Mouse (Mus musculus) liver, adult 2 months (tissue): ENCODE measurements around the gene Fry.

ENCODE experiments used
- CTCF ChIP-seq: fragments of 200-500 bp; IDR thresholded peaks from 2 replicates; pipeline ENCODE4 v1.5.1; 2011; ENCODE audit warnings: low read depth, low read length, control low read depth
- POLR2A ChIP-seq: fragments of 200-500 bp; IDR thresholded peaks from 2 replicates; pipeline ENCODE4 v1.6.1; 2011; ENCODE audit warnings: low read length, control low read depth; ENCODE audit not compliant: insufficient read depth; ENCODE audit errors: extremely low read depth

GRCm38 (mm10) chr5:150166811-150167210 lies 48.4 kb downstream of the Fry start:
- TF ChIP-seq CTCF = no peak
- TF ChIP-seq POLR2A = no peak
